8 mouse cellular contexts compared by ENCODE assay signal in genomic region chr2:83758606-83759215, GRCm38 (mm10). TPM values are rescaled to one million over a fixed set of nuclear protein-coding genes. Genes with fewer than 3 reads are reported as not detected.
DNase-seq lines count a peak whose midpoint lies in the region; ATAC-seq lines count a peak whose summit lies in the region.

No protein-coding gene starts in this region.

- H3K27me3 ChIP-seq in heart, embryonic 14.5 days (ENCODE audit: control insufficient read depth, insufficient read depth, low read length), result peaks cover 49% of the 10 kb centered on the region
- H3K27me3 ChIP-seq in embryonic facial prominence, embryonic 11.5 days (ENCODE audit: control insufficient read depth, insufficient read depth, low read length), result no peaks in the 10 kb centered on the region
- no peaks in the 10 kb centered on the region for H3K27me3 ChIP-seq in hindbrain, embryonic 16.5 days (replicated peaks; ENCODE audit: control insufficient read depth, insufficient read depth, low read length)
- no peaks in the 10 kb centered on the region for H3K27me3 ChIP-seq in neural tube, embryonic 13.5 days

- WGBS in heart, embryonic 14.5 days, result 44% methylated on average over 7 of the region's 7 CpGs
- 36% methylated on average over 7 of the region's 7 CpGs for WGBS in embryonic facial prominence, embryonic 11.5 days
- 23% methylated on average over 7 of the region's 7 CpGs for WGBS in hindbrain, embryonic 16.5 days
- 30% methylated on average over 7 of the region's 7 CpGs for WGBS in neural tube, embryonic 13.5 days

- ATAC-seq in heart, embryonic 14.5 days (ENCODE audit: insufficient number of reproducible peaks, insufficient read depth, low FRiP score, low read depth), result 0 out of 2 replicates have a peak, but pooled peaks have one; percentile 24
- ATAC-seq in embryonic facial prominence, embryonic 11.5 days (replicated peaks; ENCODE audit: insufficient number of reproducible peaks, low FRiP score, low TSS enrichment, low read depth), result peak; percentile 67
- ATAC-seq in hindbrain, embryonic 16.5 days, result no peak; the same call in 1 of the 2 replicates
- ATAC-seq in neural tube, embryonic 13.5 days (ENCODE audit: low read depth), result peak; percentile 37; the same call in 1 of the 2 replicates

- peak overlapping the region; percentile 74 for H3K27ac ChIP-seq in heart, embryonic 14.5 days (replicated peaks in 1 of 2; ENCODE audit: control insufficient read depth in 1 of 2, insufficient read depth in 1 of 2, low read depth in 2 of 2, low read length in 2 of 2)
- H3K27ac ChIP-seq in embryonic facial prominence, embryonic 11.5 days (replicated peaks; ENCODE audit: low read depth, low read length), result no peak overlapping the region
- H3K27ac ChIP-seq in hindbrain, embryonic 16.5 days (ENCODE audit: low read depth, low read length), result peak overlapping the region; percentile 55; the same call in 1 of the 2 replicates
- peak overlapping the region; percentile 74 for H3K27ac ChIP-seq in neural tube, embryonic 13.5 days (replicated peaks)

- peaks cover 21% of the 10 kb centered on the region for H3K36me3 ChIP-seq in heart, embryonic 14.5 days (ENCODE audit: control insufficient read depth, insufficient read depth, low read length)
- H3K36me3 ChIP-seq in embryonic facial prominence, embryonic 11.5 days (replicated peaks; ENCODE audit: control insufficient read depth, insufficient read depth, low read depth, low read length), result no peaks in the 10 kb centered on the region
- H3K36me3 ChIP-seq in hindbrain, embryonic 16.5 days (ENCODE audit: control insufficient read depth, insufficient read depth, low read length), result no peaks in the 10 kb centered on the region
- no peaks in the 10 kb centered on the region for H3K36me3 ChIP-seq in neural tube, embryonic 13.5 days

- peak overlapping the region; percentile 22; a peak in 1 of 4 replicates for H3K4me3 ChIP-seq in heart, embryonic 14.5 days (ENCODE audit: control insufficient read depth in 1 of 2, insufficient read depth in 1 of 2, low read depth in 1 of 2, low read length in 2 of 2)
- no peak overlapping the region for H3K4me3 ChIP-seq in embryonic facial prominence, embryonic 11.5 days (ENCODE audit: low read depth, low read length)
- H3K4me3 ChIP-seq in hindbrain, embryonic 16.5 days (ENCODE audit: low read length), result peak overlapping the region; percentile 26
- H3K4me3 ChIP-seq in neural tube, embryonic 13.5 days, result peak overlapping the region; percentile 21

- H3K4me1 ChIP-seq in heart, embryonic 14.5 days (ENCODE audit: control insufficient read depth in 2 of 2, insufficient read depth in 2 of 2, low read length in 2 of 2), result peaks cover 6 to 18% of the 10 kb centered on the region in 2 experiments
- no peaks in the 10 kb centered on the region; the same call in 1 of the 2 replicates for H3K4me1 ChIP-seq in embryonic facial prominence, embryonic 11.5 days (ENCODE audit: control insufficient read depth, insufficient read depth, low read length)
- peaks cover 8% of the 10 kb centered on the region for H3K4me1 ChIP-seq in hindbrain, embryonic 16.5 days (ENCODE audit: control insufficient read depth, insufficient read depth, low read depth, low read length)
- H3K4me1 ChIP-seq in neural tube, embryonic 13.5 days (replicated peaks), result peaks cover 15% of the 10 kb centered on the region

- peak overlapping the region; percentile 62 for H3K4me2 ChIP-seq in heart, embryonic 14.5 days (ENCODE audit: low read length)
- no peak overlapping the region for H3K4me2 ChIP-seq in embryonic facial prominence, embryonic 11.5 days (ENCODE audit: low read depth, low read length)
- peak overlapping the region; percentile 59 for H3K4me2 ChIP-seq in hindbrain, embryonic 16.5 days (ENCODE audit: low read length)
- H3K4me2 ChIP-seq in neural tube, embryonic 13.5 days, result peak overlapping the region; percentile 47

- H3K9ac ChIP-seq in heart, embryonic 14.5 days (ENCODE audit: low read length), result peak overlapping the region; percentile 22
- H3K9ac ChIP-seq in embryonic facial prominence, embryonic 11.5 days (replicated peaks; ENCODE audit: low read length), result no peak overlapping the region; the same call in 1 of the 2 replicates
- H3K9ac ChIP-seq in hindbrain, embryonic 16.5 days (ENCODE audit: low read depth, low read length), result peak overlapping the region; percentile 42; the same call in 1 of the 2 replicates
- peak overlapping the region; percentile 41; the same call in 1 of the 2 replicates for H3K9ac ChIP-seq in neural tube, embryonic 13.5 days

- intact Hi-C loops in heart, postnatal 10 days (cut with DNase I), result loop anchor here (2.0 kb wide), 1 partner anchor 34 kb away; the partner anchor contains the start of gene Itgav

- H3K9me3 ChIP-seq in heart, embryonic 14.5 days (ENCODE audit: control insufficient read depth, low read length), result no peaks in the 10 kb centered on the region
- H3K9me3 ChIP-seq in embryonic facial prominence, embryonic 11.5 days (replicated peaks; ENCODE audit: control insufficient read depth, low read length), result no peaks in the 10 kb centered on the region
- no peaks in the 10 kb centered on the region for H3K9me3 ChIP-seq in hindbrain, embryonic 16.5 days (ENCODE audit: control insufficient read depth, low read length)
- H3K9me3 ChIP-seq in neural tube, embryonic 13.5 days, result no peaks in the 10 kb centered on the region

- DNase-seq in heart, postnatal 10 days, result no peak
- DNase-seq in embryonic facial prominence, embryonic 11.5 days (ENCODE audit: low spot score), result no peak
- no peak for DNase-seq in adrenal gland, postnatal 36 days
- DNase-seq in layer of hippocampus, adult 8-10 months (ENCODE audit: low spot score in 2 of 2), result no peak
- no peak for DNase-seq in adrenal gland, postnatal 10 days

RNA-seq across cellular contexts. Expression of gene Itgav, which starts 34.5 kb away (rescaled TPM):
- polyA plus RNA-seq in heart, embryonic 14.5 days (2014; fragmentation: Nextera tagmentation; extraction: Ambion mirVana), result 67.4 and 75.3 TPM in 2 replicates
- 10 to 100 TPM; 53.7 to 56.0 TPM for total RNA-seq in heart, postnatal 10 days (2021)
- polyA plus RNA-seq in embryonic facial prominence, embryonic 11.5 days (2014; fragmentation: Nextera tagmentation; extraction: Ambion mirVana), result 59.7 and 76.1 TPM in 2 replicates
- 17.1 and 24.7 TPM in 2 replicates for polyA plus RNA-seq in hindbrain, embryonic 16.5 days (2015; fragmentation: Nextera tagmentation; extraction: Ambion mirVana)
- polyA plus RNA-seq in neural tube, embryonic 13.5 days (2015; fragmentation: Nextera tagmentation; extraction: Ambion mirVana), result 32.7 and 36.2 TPM in 2 replicates
- 100 to 1,000 TPM; 122 to 131 TPM for total RNA-seq in adrenal gland, postnatal 36 days (2021)
- total RNA-seq in layer of hippocampus, adult 8-10 months (2022), result 10 to 100 TPM; 61.5 to 76.4 (median 72.2) TPM
- total RNA-seq in adrenal gland, postnatal 10 days (2021), result 10 to 100 TPM; 72.8 to 77.2 TPM

RNA-seq across cellular contexts. Expression of gene Fam171b, which starts 53.7 kb away (rescaled TPM):
- polyA plus RNA-seq in heart, embryonic 14.5 days (2014; fragmentation: Nextera tagmentation; extraction: Ambion mirVana), result 1.9 and 3.6 TPM in 2 replicates
- total RNA-seq in heart, postnatal 10 days (2021), result 1 to 10 TPM; 1.9 TPM
- polyA plus RNA-seq in embryonic facial prominence, embryonic 11.5 days (2014; fragmentation: Nextera tagmentation; extraction: Ambion mirVana), result 26.6 and 30.9 TPM in 2 replicates
- 77.1 and 80.4 TPM in 2 replicates for polyA plus RNA-seq in hindbrain, embryonic 16.5 days (2015; fragmentation: Nextera tagmentation; extraction: Ambion mirVana)
- polyA plus RNA-seq in neural tube, embryonic 13.5 days (2015; fragmentation: Nextera tagmentation; extraction: Ambion mirVana), result 79.8 and 86.9 TPM in 2 replicates
- 1 to 10 TPM; 3.8 to 4.0 TPM for total RNA-seq in adrenal gland, postnatal 36 days (2021)
- total RNA-seq in layer of hippocampus, adult 8-10 months (2022), result 100 to 1,000 TPM; 184 to 209 (median 204) TPM
- total RNA-seq in adrenal gland, postnatal 10 days (2021), result 1 to 10 TPM; 4.0 to 5.8 TPM

Comparison
In these comparisons a context has a peak if more than half of its experiments do, and no peak if none do; other contexts are left out.
1. RNA of gene Fam171b, which starts 53.7 kb away (total RNA-seq): 184 to 209 TPM in layer of hippocampus, adult 8-10 months; 4.0 to 5.8 TPM in adrenal gland, postnatal 10 days, 3.8 to 4.0 TPM in adrenal gland, postnatal 36 days and 1.9 TPM in heart, postnatal 10 days; every median in the first group is over 10 times any median in the second.